Mouse (Mus musculus) lung, postnatal 0 days (tissue): ENCODE data around the gene Rbm20. TPM values are rescaled to one million over a fixed set of nuclear protein-coding genes. Genes with fewer than 3 reads are reported as not detected.

Experiments
- ATAC-seq: fragments of 200-750 bp; cut with Nextera tagmentation; 2 replicates; pipeline ENCODE4 v1.8.0; 2017; ENCODE audit warnings: moderate library complexity
- DNase-seq: peaks from one replicate; pipeline ENCODE4 v3.0.0-alpha.2; 2016; ENCODE audit warnings: low spot score
- H3K27ac ChIP-seq: fragments of 300-500 bp; sonication (generic); 2 replicates; pipeline ENCODE4 v1.5.1; 2014; ENCODE audit warnings: antibody characterized with exemption, mild to moderate bottlenecking, low read length, mixed read lengths
- H3K27me3 ChIP-seq: fragments of 300-500 bp; sonication (generic); replicated peaks from 2 replicates; pipeline ENCODE4 v1.6.1; 2014; ENCODE audit warnings: low read length, mixed read lengths; ENCODE audit not compliant: insufficient read depth
- H3K36me3 ChIP-seq: fragments of 300-500 bp; sonication (generic); 2 replicates; pipeline ENCODE4 v1.6.1; 2014; ENCODE audit warnings: low read length, mixed read lengths; ENCODE audit not compliant: insufficient read depth
- H3K4me1 ChIP-seq: fragments of 300-500 bp; sonication (generic); 2 replicates; pipeline ENCODE4 v1.6.1; 2014; ENCODE audit warnings: antibody characterized with exemption, low read depth, low read length, mixed read lengths; ENCODE audit not compliant: insufficient read depth
- H3K4me2 ChIP-seq: fragments of 300-500 bp; sonication (generic); replicated peaks from 2 replicates; pipeline ENCODE4 v1.6.1; 2014; ENCODE audit warnings: low read depth, mild to moderate bottlenecking, low read length, moderate library complexity, mixed read lengths
- H3K4me3 ChIP-seq: fragments of 300-500 bp; sonication (generic); 2 replicates; pipeline ENCODE4 v1.5.1; 2014; ENCODE audit warnings: low read depth, low read length
- H3K9ac ChIP-seq: fragments of 300-500 bp; sonication (generic); replicated peaks from 2 replicates; pipeline ENCODE4 v1.6.1; 2014; ENCODE audit warnings: low read depth, mild to moderate bottlenecking
- H3K9me3 ChIP-seq: fragments of 300-500 bp; sonication (generic); 2 replicates; pipeline ENCODE4 v1.6.1; 2016; ENCODE audit warnings: low read length, mixed read lengths
- CTCF ChIP-seq: IDR thresholded peaks from 2 replicates; pipeline ENCODE4 v1.5.1; 2016; ENCODE audit warnings: antibody characterized with exemption, mild to moderate bottlenecking
- EP300 ChIP-seq: IDR thresholded peaks from 2 replicates; pipeline ENCODE4 v1.6.1; 2016; ENCODE audit warnings: antibody characterized with exemption, mild to moderate bottlenecking, control low read depth
- WGBS: fragments of 180-500 bp; shearing (Covaris S2); extraction: QIAGEN DNeasy Blood & Tissue Kit; methylation state at CpG from one replicate; pipeline ENCODE4 v1.1.7; 2014; 5-methylcytosine and 5-hydroxymethylcytosine counted together
- polyA plus RNA-seq: library from polyadenylated mRNA; unstranded; fragments of >200 nt; fragmentation: Nextera tagmentation; extraction: Ambion mirVana; gene quantifications from 2 replicates; pipeline ENCODE4 v1.2.1, GENCODE M21; 2015

Gene Rbm20
- polyA plus RNA-seq, 1 experiment from 2014 or later: 0.51 TPM

- ATAC-seq (no peak; the same call in 1 of the 2 replicates), DNase-seq (no peak)
- Histone ChIP-seq H3K27ac (no peak overlapping the region), H3K9me3 (no peaks in the 10 kb centered on the region), H3K4me1 (no peaks in the 10 kb centered on the region), H3K27me3 (no peaks in the 10 kb centered on the region), H3K9ac (no peak overlapping the region), H3K36me3 (no peaks in the 10 kb centered on the region), H3K4me2 (no peak overlapping the region), H3K4me3 (no peak overlapping the region)
- TF ChIP-seq EP300: no peak
- TF ChIP-seq CTCF: peak; percentile 38
- WGBS: 52% methylated on average over 9 of the region's 9 CpGs
Measured at GRCm38 (mm10) chr19:53838850-53839249, 161.7 kb downstream of the Rbm20 start.

DNA sequence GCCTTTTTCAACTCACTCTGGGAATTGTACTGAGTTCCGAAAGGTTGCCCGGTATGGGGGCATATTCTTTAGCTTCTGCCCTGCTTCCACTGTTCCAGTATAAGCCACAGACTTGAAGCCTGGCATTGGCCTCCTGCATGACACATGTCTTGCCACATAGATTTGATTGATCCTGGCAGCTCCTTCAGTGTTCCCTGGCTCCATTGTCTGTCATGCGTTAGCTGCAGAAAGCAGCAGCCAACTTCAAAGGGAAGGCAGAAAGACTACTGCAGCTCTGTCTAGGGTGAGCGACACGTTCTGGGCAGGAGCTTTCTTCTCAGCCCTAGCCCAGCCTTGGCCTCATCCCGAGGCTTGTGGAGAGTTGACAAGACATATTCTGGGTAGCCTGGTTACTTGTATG, 162.7 kb downstream of the Rbm20 start:
- DNase-seq: no peak
- no peak for ATAC-seq
- no peak for TF ChIP-seq EP300
- no peak for TF ChIP-seq CTCF
- no peak overlapping the region for H3K27ac ChIP-seq
- H3K4me3 ChIP-seq: no peak overlapping the region
- H3K36me3 ChIP-seq: no peaks in the 10 kb centered on the region
- WGBS: 68% methylated on average over 6 of the region's 6 CpGs
- no peaks in the 10 kb centered on the region for H3K4me1 ChIP-seq
- H3K27me3 ChIP-seq: no peaks in the 10 kb centered on the region
- no peak overlapping the region for H3K9ac ChIP-seq
- no peaks in the 10 kb centered on the region for H3K9me3 ChIP-seq
- H3K4me2 ChIP-seq: no peak overlapping the region

DNA sequence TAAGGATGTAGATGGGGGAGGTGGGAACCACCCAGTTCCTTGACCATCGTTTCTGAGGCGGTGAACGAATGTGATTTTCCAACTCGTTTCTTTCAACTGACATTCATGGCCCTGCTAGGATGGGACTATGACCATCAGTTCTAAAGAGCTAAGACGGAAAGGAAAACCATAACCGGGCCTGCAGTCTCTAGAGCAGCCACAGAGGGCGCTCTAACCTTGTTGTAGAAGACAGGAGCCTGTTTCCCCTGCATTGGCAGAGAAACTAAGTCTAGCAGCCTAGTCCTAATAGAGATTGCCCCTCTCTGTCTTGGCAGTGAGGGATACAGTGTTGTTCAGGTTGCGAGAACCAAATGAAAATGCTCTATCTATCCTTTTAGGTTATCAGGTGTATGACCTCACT, 164.8 kb downstream of the Rbm20 start:
- H3K4me3 ChIP-seq: no peak overlapping the region
- WGBS: 61% methylated on average over 8 of the region's 8 CpGs
- no peak for TF ChIP-seq EP300
- TF ChIP-seq CTCF: peak; percentile 65
- DNase-seq: no peak
- H3K9ac ChIP-seq: no peak overlapping the region
- H3K4me2 ChIP-seq: no peak overlapping the region
- H3K27me3 ChIP-seq: no peaks in the 10 kb centered on the region
- H3K4me1 ChIP-seq: no peaks in the 10 kb centered on the region
- no peaks in the 10 kb centered on the region for H3K36me3 ChIP-seq
- no peaks in the 10 kb centered on the region for H3K9me3 ChIP-seq
- no peak for ATAC-seq
- H3K27ac ChIP-seq: no peak overlapping the region

DNA sequence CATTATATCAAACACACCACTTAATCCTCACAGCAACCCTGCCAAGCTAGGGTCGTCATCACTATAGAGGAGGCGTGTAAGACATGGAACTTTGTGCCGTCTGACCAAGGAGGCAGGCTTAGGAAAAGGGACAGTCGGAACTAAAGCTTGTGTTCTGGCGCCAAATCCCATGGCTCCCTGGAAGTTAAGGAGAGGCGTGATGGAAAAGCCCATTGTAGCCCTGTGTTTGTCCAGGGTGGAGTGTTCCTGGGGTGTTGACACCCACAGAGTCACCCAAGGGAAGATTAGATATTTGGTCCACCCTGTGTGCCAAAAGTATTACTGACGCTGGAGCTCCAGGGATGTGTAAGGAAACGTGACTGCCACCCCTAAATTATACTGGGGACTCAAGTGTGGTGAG, 166.9 kb downstream of the Rbm20 start:
- no peak overlapping the region for H3K4me3 ChIP-seq
- WGBS: 49% methylated on average over 8 of the region's 8 CpGs
- no peak overlapping the region for H3K27ac ChIP-seq
- no peaks in the 10 kb centered on the region for H3K4me1 ChIP-seq
- TF ChIP-seq CTCF: no peak
- DNase-seq (no peak), ATAC-seq (peak; percentile 37)
- no peaks in the 10 kb centered on the region for H3K36me3 ChIP-seq
- H3K27me3 ChIP-seq: no peaks in the 10 kb centered on the region
- H3K4me2 ChIP-seq: no peak overlapping the region
- no peaks in the 10 kb centered on the region for H3K9me3 ChIP-seq
- no peak overlapping the region for H3K9ac ChIP-seq

GRCm38 (mm10) chr19:53848272-53848995, 171.3 kb downstream of the Rbm20 start:
- Histone ChIP-seq H3K4me3 (no peak overlapping the region), H3K36me3 (no peaks in the 10 kb centered on the region), H3K27ac (no peak overlapping the region), H3K4me2 (no peak overlapping the region), H3K9me3 (no peaks in the 10 kb centered on the region), H3K4me1 (peaks cover 5% of the 10 kb centered on the region; the same call in 1 of the 2 replicates), H3K27me3 (no peaks in the 10 kb centered on the region), H3K9ac (no peak overlapping the region)
- ATAC-seq (no peak), DNase-seq (no peak)
- TF ChIP-seq EP300: no peak
- no peak for TF ChIP-seq CTCF
- WGBS: 61% methylated on average over 10 of the region's 10 CpGs

DNA sequence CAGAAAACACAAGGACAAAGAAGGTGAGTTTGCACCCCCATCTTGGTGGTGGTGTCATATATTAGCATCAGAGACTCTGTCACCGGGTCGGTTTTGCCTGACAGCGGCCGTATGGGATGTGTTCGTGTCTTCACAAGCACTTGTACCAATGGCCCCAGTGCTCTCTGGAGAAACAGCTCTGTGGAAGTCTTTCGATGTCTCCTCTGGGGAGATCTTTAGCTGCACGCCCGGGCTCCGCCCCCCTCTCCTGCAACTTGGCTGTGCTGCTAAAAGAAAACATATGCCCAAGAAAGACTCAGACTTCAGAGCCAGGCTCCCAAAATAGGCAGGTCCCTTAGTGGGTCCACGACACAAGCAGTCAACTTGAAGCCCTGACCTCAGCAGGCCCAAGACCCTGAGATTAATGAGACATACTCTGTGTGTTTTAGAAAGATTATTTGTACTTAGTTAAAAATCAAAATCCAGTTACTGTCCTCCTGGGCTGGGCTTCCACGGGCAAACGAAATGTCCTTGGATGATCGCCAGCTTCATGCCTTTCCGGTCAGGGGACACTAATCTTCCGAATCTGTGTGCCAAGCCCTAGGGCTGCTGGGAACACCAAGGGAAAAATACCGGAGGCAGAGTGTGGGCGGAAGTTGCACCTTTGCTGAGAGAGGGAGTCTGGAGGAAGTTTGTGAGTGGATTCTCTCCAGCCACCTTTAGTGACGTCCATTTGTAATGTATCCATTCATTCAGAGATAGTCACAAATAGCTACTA, 173.2 kb downstream of the Rbm20 start:
- TF ChIP-seq CTCF (no peak), EP300 (peak; percentile 84)
- peak; percentile 77 for ATAC-seq
- 19% methylated on average over 18 of the region's 18 CpGs for WGBS

More for the DNA sequence above, 173.2 kb downstream of the Rbm20 start:
- Histone ChIP-seq H3K36me3 (no peaks in the 10 kb centered on the region), H3K9ac (no peak overlapping the region), H3K4me3 (no peak overlapping the region), H3K4me1 (peaks cover 5% of the 10 kb centered on the region; the same call in 1 of the 2 replicates), H3K27me3 (no peaks in the 10 kb centered on the region), H3K9me3 (no peaks in the 10 kb centered on the region), H3K4me2 (0 out of 2 replicates have a peak overlapping the region, but pooled peaks have one; percentile 0), H3K27ac (peak overlapping the region; percentile 84)
- peak; percentile 91 for DNase-seq
